Mouse (Mus musculus) lung, embryonic 15.5 days (tissue): Measurements from ENCODE around the gene Dpy19l2. TPM values are rescaled to one million over a fixed set of nuclear protein-coding genes. Genes with fewer than 3 reads are reported as not detected.

Source experiments
- ATAC-seq: fragments of 200-750 bp; cut with Nextera tagmentation; 2 replicates; pipeline ENCODE4 v1.8.0; 2017; ENCODE audit warnings: moderate number of reproducible peaks, borderline replicate concordance; ENCODE audit not compliant: low FRiP score, low TSS enrichment; ENCODE audit errors: extremely low read depth
- H3K27ac ChIP-seq: fragments of 300-500 bp; sonication (generic); 2 replicates; pipeline ENCODE4 v1.5.1; 2015; ENCODE audit warnings: moderate library complexity, mild to moderate bottlenecking, inconsistent platforms
- H3K27me3 ChIP-seq: fragments of 300-500 bp; sonication (generic); 2 replicates; pipeline ENCODE4 v1.6.1; 2015; ENCODE audit warnings: inconsistent platforms
- H3K36me3 ChIP-seq: fragments of 300-500 bp; sonication (generic); 2 replicates; pipeline ENCODE4 v1.6.1; 2015; ENCODE audit warnings: inconsistent platforms
- H3K4me1 ChIP-seq: fragments of 300-500 bp; sonication (generic); 2 replicates; pipeline ENCODE4 v1.6.1; 2015; ENCODE audit warnings: inconsistent platforms
- H3K4me2 ChIP-seq: fragments of 300-500 bp; sonication (generic); 2 replicates; pipeline ENCODE4 v1.6.1; 2015; ENCODE audit warnings: inconsistent platforms, mild to moderate bottlenecking, moderate library complexity
- H3K4me3 ChIP-seq: fragments of 300-500 bp; sonication (generic); 2 replicates; pipeline ENCODE4 v1.5.1; 2015; ENCODE audit warnings: mild to moderate bottlenecking, inconsistent platforms
- H3K9ac ChIP-seq: fragments of 300-500 bp; sonication (generic); 2 replicates; pipeline ENCODE4 v1.6.1; 2015; ENCODE audit warnings: inconsistent platforms
- H3K9me3 ChIP-seq: fragments of 300-500 bp; sonication (generic); 2 replicates; pipeline ENCODE4 v1.6.1; 2016; ENCODE audit warnings: inconsistent platforms
- WGBS: fragments of 180-500 bp; shearing (Covaris S2); methylation state at CpG from one replicate; pipeline ENCODE4 v1.1.7; 2015; 5-methylcytosine and 5-hydroxymethylcytosine counted together
- polyA plus RNA-seq: library from polyadenylated mRNA; unstranded; fragments of >200 nt; fragmentation: Nextera tagmentation; extraction: Ambion mirVana; gene quantifications from 2 replicates; pipeline ENCODE4 v1.2.1, GENCODE M21; 2015

The Dpy19l2 gene
- polyA plus RNA-seq, 1 experiment from 2014 or later, result 0.14 TPM

GRCm38 (mm10) chr9:24511371-24512120 is 184.5 kb downstream of the Dpy19l2 start:
- WGBS, result 74% methylated on average over 4 of the region's 4 CpGs
- no peak overlapping the region for H3K9ac ChIP-seq
- H3K36me3 ChIP-seq, result no peaks in the 10 kb centered on the region
- no peaks in the 10 kb centered on the region for H3K27me3 ChIP-seq
- ATAC-seq, result no peak
- no peaks in the 10 kb centered on the region for H3K4me1 ChIP-seq
- no peak overlapping the region for H3K27ac ChIP-seq
- H3K4me3 ChIP-seq, result no peak overlapping the region
- no peaks in the 10 kb centered on the region for H3K9me3 ChIP-seq
- H3K4me2 ChIP-seq, result no peak overlapping the region

DNA sequence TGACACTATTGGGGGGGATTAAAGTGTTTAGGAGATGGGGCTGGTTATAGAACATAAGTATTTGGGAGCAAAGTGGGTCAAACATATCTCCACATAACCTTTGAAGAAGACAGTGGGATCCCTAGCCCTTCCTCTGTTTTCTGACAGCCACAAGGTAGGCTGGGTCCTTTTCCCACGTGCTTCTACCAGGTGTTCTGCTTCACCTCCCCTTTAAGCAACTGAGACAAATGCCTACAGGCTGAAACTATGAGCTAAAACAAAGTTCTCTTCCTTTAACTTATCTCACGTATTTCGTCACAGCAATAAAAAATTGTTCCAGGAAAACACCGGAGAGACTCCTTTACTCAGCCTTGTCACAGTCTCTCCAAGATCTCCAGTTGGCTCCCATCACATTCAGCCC is 187.2 kb downstream of the Dpy19l2 start:
- ATAC-seq, result no peak
- Histone ChIP-seq H3K9ac (no peak overlapping the region), H3K36me3 (no peaks in the 10 kb centered on the region), H3K4me2 (no peak overlapping the region), H3K4me3 (no peak overlapping the region), H3K27ac (no peak overlapping the region), H3K27me3 (no peaks in the 10 kb centered on the region), H3K4me1 (peaks cover 1% of the 10 kb centered on the region; the same call in 1 of the 2 replicates), H3K9me3 (no peaks in the 10 kb centered on the region)
- 76% methylated on average over 4 of the region's 4 CpGs for WGBS

Other genes with a start within 250 kb of the Dpy19l2 start
- gene Dpy19l1, start 193.2 kb downstream of the Dpy19l2 start, polyA plus RNA-seq, result 15.5 and 18.4 TPM in 2 replicates
- not detected in 2 replicates for gene Cypt4, start 71.1 kb downstream of the Dpy19l2 start, polyA plus RNA-seq
- 2.0 and 4.6 TPM in 2 replicates for gene Tbx20, start 78.0 kb upstream of the Dpy19l2 start, polyA plus RNA-seq